Mouse (Mus musculus) bone marrow macrophage, adult 2 months (primary cell): ENCODE results near the gene Atp6v0c.

Experiments used
- CTCF ChIP-seq: IDR thresholded peaks from 2 replicates; pipeline ENCODE4 v1.5.1; 2012; ENCODE audit warnings: low read depth, mild to moderate bottlenecking, low read length, moderate library complexity
- POLR2A ChIP-seq: IDR thresholded peaks from 2 replicates; pipeline ENCODE4 v1.6.1; 2012; ENCODE audit warnings: mild to moderate bottlenecking, low read depth, low read length, borderline replicate concordance

DNA sequence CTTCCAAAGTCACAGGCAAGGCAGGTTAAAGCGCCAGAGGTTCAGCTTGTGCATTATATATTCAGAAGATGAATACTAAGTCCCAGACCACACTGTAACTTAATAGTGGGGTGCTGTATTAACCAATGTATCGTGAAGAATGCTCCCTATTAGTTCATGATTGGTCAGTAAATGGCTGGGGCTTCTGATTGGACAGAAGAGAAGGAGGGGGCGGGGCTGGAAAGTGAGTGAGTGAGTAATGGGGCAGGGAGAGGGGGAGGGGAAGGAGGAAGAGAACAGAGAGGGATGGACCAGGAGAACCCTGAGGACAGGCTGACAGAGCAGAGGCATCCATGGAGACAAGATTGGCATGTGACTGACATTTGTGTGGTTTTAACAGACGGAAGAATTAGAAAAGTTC lies 47.3 kb upstream of the Atp6v0c start:
- no peak for TF ChIP-seq CTCF
- no peak for TF ChIP-seq POLR2A
